Mouse (Mus musculus) heart, embryonic 11.5 days (tissue): ENCODE data around the gene Gnai3. TPM values are rescaled to one million over a fixed set of nuclear protein-coding genes. Genes with fewer than 3 reads are reported as not detected.

Experiments
- ATAC-seq: fragments of 200-750 bp; cut with Nextera tagmentation; replicated peaks from 2 replicates; pipeline ENCODE4 v1.8.0; 2017; ENCODE audit warnings: moderate library complexity; ENCODE audit not compliant: insufficient number of reproducible peaks, low FRiP score, low TSS enrichment
- H3K27ac ChIP-seq: fragments of 300-500 bp; sonication (generic); 2 replicates; pipeline ENCODE4 v1.5.1; 2014; ENCODE audit warnings: mild to moderate bottlenecking, low read depth, low read length
- H3K27me3 ChIP-seq: fragments of 300-500 bp; sonication (generic); 2 replicates; pipeline ENCODE4 v1.6.1; 2014; ENCODE audit warnings: mild to moderate bottlenecking, low read length, mixed read lengths; ENCODE audit not compliant: control insufficient read depth, insufficient read depth
- H3K36me3 ChIP-seq: fragments of 300-500 bp; sonication (generic); 2 replicates; pipeline ENCODE4 v1.6.1; 2014; ENCODE audit warnings: mild to moderate bottlenecking, low read length, moderate library complexity, mixed read lengths; ENCODE audit not compliant: control insufficient read depth, insufficient read depth
- H3K4me1 ChIP-seq: fragments of 300-500 bp; sonication (generic); 2 replicates; pipeline ENCODE4 v1.6.1; 2014; ENCODE audit warnings: low read length; ENCODE audit not compliant: control insufficient read depth, insufficient read depth
- H3K4me2 ChIP-seq: fragments of 300-500 bp; sonication (generic); 2 replicates; pipeline ENCODE4 v1.6.1; 2014; ENCODE audit warnings: mild to moderate bottlenecking, moderate library complexity
- H3K4me3 ChIP-seq: fragments of 300-500 bp; sonication (generic); 2 replicates; pipeline ENCODE4 v1.5.1; 2014; ENCODE audit warnings: low read depth, low read length
- H3K9ac ChIP-seq: fragments of 300-500 bp; sonication (generic); 2 replicates; pipeline ENCODE4 v1.6.1; 2014; ENCODE audit warnings: mild to moderate bottlenecking, low read depth, low read length, moderate library complexity
- H3K9me3 ChIP-seq: fragments of 300-500 bp; sonication (generic); replicated peaks from 2 replicates; pipeline ENCODE4 v1.6.1; 2016; ENCODE audit warnings: low read length; ENCODE audit not compliant: control insufficient read depth
- WGBS: fragments of 180-500 bp; shearing (Covaris S2); extraction: QIAGEN DNeasy Blood & Tissue Kit; methylation state at CpG from one replicate; pipeline ENCODE4 v1.1.7; 2014; ENCODE audit not compliant: insufficient replicate concordance; 5-methylcytosine and 5-hydroxymethylcytosine counted together
- polyA plus RNA-seq: library from polyadenylated mRNA; unstranded; fragments of >200 nt; fragmentation: Nextera tagmentation; extraction: Ambion mirVana; gene quantifications from 2 replicates; pipeline ENCODE4 v1.2.1, GENCODE M21; 2014

Gene Gnai3
- polyA plus RNA-seq, 1 experiment from 2014 or later = 91.3 TPM

- WGBS = 87% methylated on average over 5 of the region's 5 CpGs
- Histone ChIP-seq H3K9me3 (no peaks in the 10 kb centered on the region), H3K4me1 (peaks cover 3% of the 10 kb centered on the region; the same call in 1 of the 2 replicates), H3K4me3 (no peak overlapping the region), H3K9ac (no peak overlapping the region), H3K36me3 (peaks cover 19% of the 10 kb centered on the region; the same call in 1 of the 2 replicates), H3K4me2 (no peak overlapping the region), H3K27me3 (no peaks in the 10 kb centered on the region), H3K27ac (no peak overlapping the region)
- no peak for ATAC-seq
Measured at GRCm38 (mm10) chr3:108111320-108111719, 34.6 kb downstream of the Gnai3 start.

DNA sequence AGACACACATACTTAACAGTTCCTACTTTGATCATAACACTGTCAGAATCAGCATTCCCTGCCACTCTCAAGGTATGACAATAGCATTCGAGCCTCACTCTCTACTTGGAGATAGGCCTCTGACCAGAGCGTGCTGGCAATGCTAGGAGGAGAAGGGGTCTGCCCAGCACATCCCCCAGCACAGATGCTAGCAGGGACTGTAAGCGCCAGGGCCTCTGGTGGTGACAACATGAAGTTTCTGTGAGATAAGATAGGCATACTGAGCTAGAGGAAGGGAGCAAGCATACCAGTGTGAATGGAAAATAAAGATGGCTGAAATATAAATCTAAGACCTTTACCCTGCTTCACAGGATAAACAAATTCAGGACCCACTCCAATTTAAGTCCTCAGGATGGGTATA is 40.7 kb downstream of the Gnai3 start:
- Histone ChIP-seq H3K4me2 (peak overlapping the region; percentile 24; the same call in 1 of the 2 replicates), H3K4me3 (no peak overlapping the region), H3K4me1 (peaks cover 23% of the 10 kb centered on the region), H3K36me3 (peaks cover 11% of the 10 kb centered on the region; the same call in 1 of the 2 replicates), H3K27me3 (no peaks in the 10 kb centered on the region), H3K9me3 (no peaks in the 10 kb centered on the region), H3K9ac (no peak overlapping the region), H3K27ac (peak overlapping the region; percentile 57)
- peak; percentile 87; the same call in 1 of the 2 replicates for ATAC-seq
- 14% methylated on average over 3 of the region's 3 CpGs for WGBS

GRCm38 (mm10) chr3:108102075-108102474 is 43.9 kb downstream of the Gnai3 start:
- Histone ChIP-seq H3K4me1 (peaks cover 23% of the 10 kb centered on the region), H3K27ac (no peak overlapping the region), H3K27me3 (no peaks in the 10 kb centered on the region), H3K36me3 (no peaks in the 10 kb centered on the region), H3K4me3 (no peak overlapping the region), H3K4me2 (no peak overlapping the region), H3K9ac (no peak overlapping the region), H3K9me3 (no peaks in the 10 kb centered on the region)
- no peak for ATAC-seq
- WGBS = 93% methylated on average over 6 of the region's 6 CpGs

GRCm38 (mm10) chr3:108101594-108101993 is 44.4 kb downstream of the Gnai3 start:
- 51% methylated on average over 3 of the region's 3 CpGs for WGBS
- Histone ChIP-seq H3K9me3 (no peaks in the 10 kb centered on the region), H3K27me3 (no peaks in the 10 kb centered on the region), H3K27ac (no peak overlapping the region), H3K9ac (no peak overlapping the region), H3K4me3 (no peak overlapping the region), H3K36me3 (no peaks in the 10 kb centered on the region), H3K4me1 (peaks cover 25% of the 10 kb centered on the region), H3K4me2 (no peak overlapping the region)
- ATAC-seq = no peak

GRCm38 (mm10) chr3:108098316-108098715 is 47.6 kb downstream of the Gnai3 start:
- no peak overlapping the region for H3K4me2 ChIP-seq
- ATAC-seq = peak; percentile 69

DNA sequence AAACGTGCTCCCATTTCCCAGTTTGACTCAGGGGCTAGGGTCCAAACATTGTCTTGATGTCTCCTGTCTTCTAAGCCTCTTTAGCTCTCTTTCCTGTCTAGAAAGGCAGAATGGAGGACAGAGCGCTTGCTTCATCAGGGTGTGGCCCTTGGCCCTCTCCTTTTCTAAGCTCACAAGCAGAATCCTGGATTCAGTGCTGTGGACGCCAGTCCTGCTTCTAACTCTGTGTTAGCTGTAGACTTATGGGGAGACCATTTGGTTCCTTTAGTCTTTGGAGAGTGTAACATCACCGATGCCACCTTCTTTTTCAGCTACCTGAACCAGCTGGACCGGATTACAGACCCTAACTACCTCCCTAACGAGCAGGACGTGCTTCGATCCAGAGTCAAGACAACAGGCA is 48.3 kb downstream of the Gnai3 start:
- Histone ChIP-seq H3K9me3 (no peaks in the 10 kb centered on the region), H3K4me2 (no peak overlapping the region; the same call in 1 of the 2 replicates), H3K9ac (no peak overlapping the region; the same call in 1 of the 2 replicates), H3K27me3 (no peaks in the 10 kb centered on the region), H3K4me3 (no peak overlapping the region), H3K27ac (0 out of 2 replicates have a peak overlapping the region, but pooled peaks have one; percentile 85), H3K4me1 (peaks cover 3% of the 10 kb centered on the region; the same call in 1 of the 2 replicates), H3K36me3 (no peaks in the 10 kb centered on the region)
- 85% methylated on average over 8 of the region's 8 CpGs for WGBS
- no peak for ATAC-seq

More at GRCm38 (mm10) chr3:108098316-108098715, 47.6 kb downstream of the Gnai3 start:
- Histone ChIP-seq H3K27me3 (no peaks in the 10 kb centered on the region), H3K9me3 (no peaks in the 10 kb centered on the region), H3K27ac (peak overlapping the region; percentile 43; the same call in 1 of the 2 replicates), H3K4me3 (no peak overlapping the region), H3K4me1 (peaks cover 3% of the 10 kb centered on the region; the same call in 1 of the 2 replicates), H3K9ac (no peak overlapping the region), H3K36me3 (no peaks in the 10 kb centered on the region)
- WGBS = 55% methylated on average over 6 of the region's 6 CpGs

DNA sequence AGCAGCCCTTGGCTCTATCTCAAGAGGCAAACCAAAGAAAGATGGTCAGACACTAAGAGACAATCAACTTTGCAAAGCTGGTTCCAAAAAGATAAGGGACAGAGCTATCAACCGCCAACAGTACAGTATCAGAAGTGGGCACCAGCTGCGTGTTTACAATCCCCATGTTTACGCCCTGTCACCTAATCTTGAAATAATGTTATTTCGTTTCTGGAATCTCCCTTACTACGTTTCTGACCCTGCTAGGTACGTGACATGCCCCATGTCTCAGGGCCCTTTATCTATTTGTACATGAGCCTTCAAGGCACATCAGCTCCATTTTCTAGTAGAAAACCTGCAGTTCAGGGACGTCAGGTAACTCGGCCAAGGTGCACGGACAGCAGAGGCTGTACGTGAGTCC is 49.2 kb downstream of the Gnai3 start:
- ATAC-seq = peak; percentile 89
- 48% methylated on average over 10 of the region's 10 CpGs for WGBS
- Histone ChIP-seq H3K4me2 (peak overlapping the region; percentile 24; the same call in 1 of the 2 replicates), H3K27ac (peak overlapping the region; percentile 85), H3K9me3 (no peaks in the 10 kb centered on the region), H3K4me1 (peaks cover 3% of the 10 kb centered on the region; the same call in 1 of the 2 replicates), H3K36me3 (no peaks in the 10 kb centered on the region), H3K9ac (no peak overlapping the region), H3K27me3 (no peaks in the 10 kb centered on the region), H3K4me3 (no peak overlapping the region)

DNA sequence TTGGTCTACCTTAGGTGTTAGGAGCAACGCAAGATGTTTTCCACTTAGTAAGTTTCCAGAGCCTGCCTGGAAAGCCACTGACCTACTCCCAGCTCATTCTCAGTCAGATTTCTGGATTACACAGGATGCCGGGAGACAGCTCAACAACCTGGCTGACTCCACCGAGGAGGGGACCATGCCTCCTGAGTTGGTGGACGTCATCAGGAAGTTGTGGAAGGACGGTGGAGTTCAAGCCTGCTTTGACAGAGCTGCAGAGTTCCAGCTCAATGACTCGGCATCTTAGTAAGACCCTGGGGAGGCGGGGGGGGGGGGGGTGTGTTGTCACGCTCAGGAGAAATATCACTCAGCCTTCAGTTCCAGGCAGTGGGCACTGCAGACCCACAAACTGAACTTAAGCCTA is 49.7 kb downstream of the Gnai3 start:
- Histone ChIP-seq H3K9ac (no peak overlapping the region), H3K36me3 (no peaks in the 10 kb centered on the region), H3K4me3 (no peak overlapping the region), H3K9me3 (no peaks in the 10 kb centered on the region), H3K4me1 (peaks cover 3% of the 10 kb centered on the region; the same call in 1 of the 2 replicates), H3K4me2 (no peak overlapping the region; the same call in 1 of the 2 replicates), H3K27ac (peak overlapping the region; percentile 85), H3K27me3 (no peaks in the 10 kb centered on the region)
- peak; percentile 51; the same call in 1 of the 2 replicates for ATAC-seq
- WGBS = 42% methylated on average over 8 of the region's 8 CpGs
